Mouse (Mus musculus) lung, postnatal 0 days (tissue): ENCODE results near the gene 4930579G24Rik.

Experiments used
- CTCF ChIP-seq: IDR thresholded peaks from 2 replicates; pipeline ENCODE4 v1.5.1; 2016; ENCODE audit warnings: antibody characterized with exemption, mild to moderate bottlenecking
- EP300 ChIP-seq: IDR thresholded peaks from 2 replicates; pipeline ENCODE4 v1.6.1; 2016; ENCODE audit warnings: antibody characterized with exemption, mild to moderate bottlenecking, control low read depth

GRCm38 (mm10) chr3:79664787-79665408, 36.0 kb downstream of the 4930579G24Rik start:
- TF ChIP-seq CTCF (peak; percentile 89), EP300 (no peak)
